Mouse (Mus musculus) heart, postnatal 25 days (tissue): Measurements from ENCODE around the gene Kcnq5. TPM values are rescaled to one million over a fixed set of nuclear protein-coding genes. Genes with fewer than 3 reads are reported as not detected.
A peak's percentile ranks its signal among the peaks of the same experiment; 100 is the strongest.

Experiments
- DNase-seq: peaks from one replicate; pipeline ENCODE4 v3.0.0; 2022; ENCODE audit warnings: low spot score
- intact Hi-C: fragments of 180-260 bp; cut with DNase I; formaldehyde crosslinking; loops from one replicate; pipeline ENCODE4 v1.15.1; 2025
- total RNA-seq, 2 experiments: library from RNA; stranded (reverse); gene quantifications; 2 replicates each; pipeline ENCODE4 v1.2.3; 2021

The Kcnq5 gene
- 1 to 10 TPM; 3.1 to 3.6 TPM for total RNA-seq

DNA sequence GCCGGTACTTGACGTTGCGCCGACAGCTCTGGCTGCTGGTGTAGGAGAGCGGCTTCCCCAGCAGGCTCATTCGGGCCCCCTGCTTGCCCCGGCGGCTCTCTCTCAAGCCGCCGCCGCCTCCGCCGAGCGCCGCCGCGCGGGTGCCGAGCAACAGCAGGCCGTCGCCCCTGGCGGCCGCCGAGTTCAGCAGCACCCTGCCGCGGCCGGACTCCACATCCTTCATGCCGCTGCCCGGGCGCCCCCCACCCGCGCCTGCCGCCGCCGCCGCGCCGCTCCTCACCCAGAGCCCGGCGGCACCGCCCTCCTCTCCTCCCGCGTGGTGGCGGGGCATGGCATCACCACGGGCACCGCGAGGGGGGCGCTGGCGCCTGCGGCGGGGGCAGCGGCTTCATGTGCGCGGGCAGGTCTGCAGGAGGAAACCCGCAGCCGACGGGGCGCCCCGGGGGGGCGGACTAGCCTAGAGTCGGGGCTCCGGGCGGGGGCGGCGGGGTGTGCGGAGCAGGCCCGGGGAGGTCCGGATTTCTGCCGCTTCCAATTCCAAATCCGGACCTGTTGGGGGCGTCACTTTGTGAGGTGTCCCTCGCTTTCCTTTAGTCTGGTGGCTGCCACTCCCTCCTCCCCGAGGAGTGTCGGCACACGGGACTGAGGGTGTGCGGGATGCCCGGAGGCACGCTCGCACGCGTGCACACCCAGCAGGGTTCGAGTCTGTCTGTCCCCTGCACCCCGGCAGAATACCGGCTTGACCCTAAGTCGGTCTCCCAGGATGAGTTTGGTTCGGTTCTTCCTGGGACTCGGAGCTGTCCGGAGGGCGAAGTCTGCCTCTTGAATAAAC is at the start of gene Kcnq5:
TSS of gene Kcnq5 (minus strand) at position 692 of the 832 bp plus-strand sequence.
- intact Hi-C loops, result loop anchor here (10.0 kb wide), 1 partner anchor 153 kb away; no protein-coding TSS in a partner anchor
- DNase-seq, result peak; percentile 7

- DNase-seq, result no peak
- intact Hi-C loops, result no loop called here
Observed at GRCm38 (mm10) chr1:21979755-21980154, 18.0 kb upstream of the Kcnq5 start.

DNA sequence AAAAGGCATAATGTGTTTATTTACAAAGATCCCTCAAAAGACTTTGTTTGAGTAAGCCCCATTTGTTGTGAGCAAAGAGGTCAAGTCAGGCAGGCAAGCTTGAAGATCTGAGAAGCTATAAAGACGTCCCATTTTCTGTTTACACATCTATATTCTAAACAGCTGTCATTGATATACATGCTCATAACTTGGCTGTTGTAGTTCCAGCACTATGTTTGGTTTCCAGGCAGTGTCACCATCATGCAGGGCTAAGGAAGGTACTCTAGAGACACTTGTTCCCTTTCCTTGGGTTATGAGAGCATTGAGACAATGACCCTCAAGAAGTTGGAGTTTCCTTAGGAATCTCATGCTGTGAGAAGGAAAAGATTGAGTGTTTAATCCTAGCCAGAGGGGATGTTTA is 17.6 kb upstream of the Kcnq5 start:
- intact Hi-C loops, result no loop called here
- no peak for DNase-seq

DNA sequence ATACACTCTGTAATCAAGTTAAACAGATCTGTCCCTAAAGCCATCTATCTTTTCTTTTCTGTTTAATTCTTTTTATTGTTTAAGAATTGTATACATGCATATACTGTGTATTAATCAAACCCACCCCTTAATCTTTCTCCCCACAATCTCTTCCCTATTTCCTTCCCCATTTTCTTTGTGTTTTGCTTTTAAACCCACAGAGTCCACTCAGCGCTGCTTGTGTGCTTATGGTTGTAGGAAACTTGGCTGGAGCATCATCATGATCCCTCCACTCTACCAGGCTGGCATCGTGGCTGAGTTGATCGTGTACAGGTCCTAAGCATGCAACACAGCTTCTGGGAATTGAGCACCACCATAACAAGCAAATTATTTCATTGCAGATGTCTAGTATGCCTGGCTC is 12.3 kb upstream of the Kcnq5 start:
- intact Hi-C loops, result no loop called here
- no peak for DNase-seq

DNA sequence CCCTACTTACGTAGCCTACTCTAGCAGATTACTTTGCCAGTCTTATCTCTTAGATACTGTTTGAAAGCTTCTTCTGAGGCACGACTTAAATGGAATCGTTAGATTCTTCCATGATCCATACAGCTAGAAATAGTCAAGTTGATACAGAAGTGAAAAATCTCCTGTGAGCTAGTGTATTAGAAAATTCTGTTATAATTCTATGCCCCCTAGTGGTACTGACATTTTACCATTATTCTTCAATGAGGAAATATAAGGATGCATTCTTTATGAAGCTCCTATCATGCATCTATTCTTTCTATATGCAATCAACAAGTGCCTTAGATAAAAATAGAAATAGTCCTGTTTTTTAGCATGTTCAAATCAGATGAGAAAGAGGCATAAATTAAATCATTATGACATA is 5.4 kb upstream of the Kcnq5 start:
- DNase-seq, result no peak
- intact Hi-C loops, result loop anchor here (2.0 to 10.0 kb wide), 5 partner anchors 148 to 556 kb away; no protein-coding TSS in a partner anchor

GRCm38 (mm10) chr1:21962896-21963864 is 1.4 kb upstream of the Kcnq5 start:
- no peak for DNase-seq
- intact Hi-C loops, result loop anchor here (10.0 kb wide), 1 partner anchor 152 kb away; no protein-coding TSS in a partner anchor

- no peak for DNase-seq
- intact Hi-C loops, result loop anchor here (10.0 kb wide), 1 partner anchor 153 kb away; no protein-coding TSS in a partner anchor
Observed at GRCm38 (mm10) chr1:21962083-21962471, 335 bp upstream of the Kcnq5 start.

DNA sequence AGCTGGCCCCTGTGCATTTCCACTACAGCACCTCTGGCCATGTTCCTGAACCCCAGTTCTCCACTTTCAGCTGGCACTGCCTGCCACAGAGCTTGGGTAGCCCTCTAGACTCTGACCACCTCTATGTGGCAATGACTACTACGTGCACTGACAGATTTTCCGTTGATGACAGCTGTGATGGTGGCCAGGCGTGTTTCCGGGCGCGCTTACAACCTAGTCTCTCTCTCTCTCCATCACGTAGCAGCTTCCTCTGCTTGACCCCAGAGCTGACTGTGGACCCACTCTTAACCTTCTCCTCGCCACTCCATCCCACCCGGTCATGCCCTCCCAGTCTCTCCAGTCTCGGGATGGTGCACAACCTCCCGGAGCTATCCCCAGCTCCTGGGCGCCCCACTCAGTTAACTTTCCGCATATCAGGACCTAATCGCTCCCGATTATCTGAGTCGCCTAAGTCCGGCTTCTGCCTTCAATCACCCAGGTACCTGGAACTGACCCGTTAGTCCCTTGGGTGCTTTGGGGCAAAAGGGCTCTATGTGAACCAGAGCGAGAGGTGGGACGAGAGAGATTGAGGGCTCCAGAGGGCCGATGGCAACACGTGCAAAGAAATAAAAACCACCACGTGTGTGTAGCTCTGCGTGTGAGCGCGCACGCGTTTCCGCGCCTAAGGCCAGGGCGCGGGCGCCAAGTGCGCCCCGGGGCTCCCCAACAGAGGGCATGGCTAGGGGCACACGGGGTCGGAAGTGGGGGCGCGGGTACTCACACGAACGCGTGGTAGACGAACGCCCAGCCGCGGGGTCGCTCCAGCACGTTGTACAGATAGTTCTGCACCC is 1.1 kb downstream of the Kcnq5 start:
- no peak for DNase-seq
- intact Hi-C loops, result loop anchor here (10.0 kb wide), 1 partner anchor 154 kb away; no protein-coding TSS in a partner anchor

DNA sequence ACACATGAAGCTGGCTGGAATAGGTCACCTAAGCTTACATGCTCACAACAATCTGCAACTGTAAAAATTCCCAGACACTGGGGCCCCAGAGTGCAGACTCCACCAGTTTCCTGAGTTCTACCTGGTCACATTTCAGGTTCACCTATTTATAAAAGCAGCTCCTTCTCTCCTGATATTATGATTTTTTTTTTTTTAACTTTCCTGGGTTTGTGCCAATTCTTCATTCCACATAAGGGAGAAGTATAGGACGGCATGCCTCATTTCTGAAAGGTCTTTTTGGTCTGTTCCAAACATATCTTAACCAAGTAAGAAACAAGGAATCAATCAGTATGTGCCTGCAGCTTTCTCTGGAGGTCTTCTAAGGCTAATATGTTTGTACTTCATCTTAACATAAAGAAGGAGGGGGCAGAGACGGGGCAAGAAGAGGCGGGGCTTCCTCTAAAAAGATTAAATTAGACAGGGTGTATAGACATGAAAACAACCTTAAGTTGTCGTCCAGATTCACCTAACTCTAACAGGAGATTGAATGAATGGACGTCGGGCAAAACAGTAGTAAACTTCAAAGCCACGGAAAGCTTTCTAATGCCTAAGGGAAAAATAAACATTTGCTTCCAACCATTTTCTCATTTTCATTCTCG is 2.0 kb downstream of the Kcnq5 start:
- intact Hi-C loops, result loop anchor here (10.0 kb wide), 1 partner anchor 155 kb away; no protein-coding TSS in a partner anchor
- no peak for DNase-seq

GRCm38 (mm10) chr1:21958013-21958412 is 3.7 kb downstream of the Kcnq5 start:
- intact Hi-C loops, result no loop called here
- no peak for DNase-seq

GRCm38 (mm10) chr1:21940831-21941230 is 20.9 kb downstream of the Kcnq5 start:
- no peak for DNase-seq
- intact Hi-C loops, result no loop called here

GRCm38 (mm10) chr1:21927182-21927581 is 34.6 kb downstream of the Kcnq5 start:
- intact Hi-C loops, result no loop called here
- no peak for DNase-seq

DNA sequence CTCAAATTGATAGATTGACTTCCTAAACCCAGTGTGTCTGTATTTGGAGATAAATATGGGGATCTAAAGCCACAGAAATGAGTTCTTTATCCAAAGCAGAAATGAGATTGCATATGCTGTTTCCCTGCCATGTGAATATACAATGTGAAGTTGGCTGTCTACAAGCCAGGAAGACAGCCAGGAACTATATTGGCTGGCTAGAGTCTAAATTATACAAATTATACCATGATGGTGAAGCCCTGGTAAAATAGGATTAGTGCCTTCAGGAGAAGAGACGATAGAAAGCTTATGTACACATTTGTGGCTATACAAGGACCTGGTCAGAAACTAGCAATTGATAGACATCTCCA is 38.5 kb downstream of the Kcnq5 start:
- intact Hi-C loops, result no loop called here
- no peak for DNase-seq

DNA sequence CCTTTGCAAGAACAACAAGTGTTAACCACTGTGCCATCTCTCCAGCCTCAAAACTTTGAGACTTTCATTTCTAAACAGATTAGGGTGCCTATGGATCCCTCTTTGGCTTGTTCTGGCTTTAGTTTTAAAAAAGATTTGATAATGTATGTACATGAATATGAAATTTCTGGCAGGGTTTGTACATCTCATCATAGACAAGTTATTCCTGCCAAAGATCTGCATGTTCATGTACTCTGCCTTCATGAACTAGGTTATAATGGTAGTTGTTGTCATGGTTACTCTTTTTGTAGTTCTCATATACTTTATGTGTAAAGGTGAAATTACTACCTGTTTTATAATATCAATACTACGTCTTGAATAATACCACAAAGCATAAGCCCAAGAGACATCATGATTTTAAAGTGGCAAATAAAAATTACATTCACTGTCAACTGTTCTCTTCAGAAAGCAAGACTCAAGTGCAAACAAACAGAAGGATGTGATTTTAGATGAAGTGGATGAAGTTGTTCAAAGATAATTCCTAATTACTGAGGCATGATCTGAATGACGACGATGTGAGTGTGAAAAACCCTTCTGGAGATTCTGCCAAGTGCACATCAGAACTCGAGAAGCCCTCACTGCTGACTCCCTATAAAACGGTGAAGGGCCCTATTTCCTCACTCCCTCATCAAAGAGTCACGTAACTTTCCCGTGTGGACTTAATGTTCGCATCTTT is 39.0 kb downstream of the Kcnq5 start:
- intact Hi-C loops, result no loop called here

DNA sequence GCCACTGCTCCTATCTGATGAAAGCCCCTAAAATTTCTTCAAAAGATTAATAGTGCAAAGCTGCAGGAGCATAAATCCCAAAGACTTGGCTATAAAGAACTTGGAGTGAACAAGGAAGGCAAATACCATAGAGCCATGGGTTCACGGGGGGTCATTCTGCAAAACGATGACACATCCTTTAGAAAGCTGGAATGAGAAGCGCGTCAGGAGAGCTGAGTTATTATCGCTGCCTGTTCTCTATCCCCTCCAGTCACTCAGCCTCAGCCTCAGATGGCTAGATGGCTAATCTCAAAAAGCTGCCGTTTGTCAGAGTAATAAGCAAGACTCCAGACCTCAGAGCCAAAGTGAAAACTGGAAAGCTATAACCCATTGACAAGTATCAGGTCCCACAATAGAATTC is 42.5 kb downstream of the Kcnq5 start:
- DNase-seq, result no peak
- intact Hi-C loops, result no loop called here

More for the DNA sequence above, 39.0 kb downstream of the Kcnq5 start:
- no peak for DNase-seq

DNA sequence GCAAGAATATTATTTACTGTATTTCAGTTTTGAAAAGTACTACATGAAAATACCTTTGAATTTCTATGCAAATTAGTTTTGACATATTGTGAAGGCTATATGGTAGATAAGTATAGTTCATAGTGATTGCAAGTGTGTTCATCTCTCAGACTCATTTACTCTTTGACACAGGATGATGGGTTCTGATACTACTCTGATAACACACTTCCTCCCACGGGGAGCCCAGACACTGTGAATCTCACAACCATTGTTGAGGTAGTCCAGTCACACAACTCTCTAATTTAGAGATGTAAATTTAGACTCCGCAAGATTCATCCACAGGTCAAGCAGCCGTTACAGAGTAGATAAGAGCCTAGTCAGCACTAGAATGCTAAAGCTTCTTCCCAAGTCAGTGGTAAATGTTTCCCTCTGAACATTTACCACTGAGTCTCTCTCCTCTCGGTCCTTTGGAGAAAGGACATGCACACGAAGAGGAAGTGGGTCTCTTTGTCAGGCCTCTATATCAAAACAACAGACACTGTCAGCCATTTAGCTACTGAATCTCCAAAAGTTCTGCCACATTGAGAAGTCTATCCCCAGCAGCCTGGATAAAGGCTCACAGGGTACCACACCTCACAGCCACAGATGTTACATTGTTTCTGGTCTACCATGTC is 65.5 kb downstream of the Kcnq5 start:
- intact Hi-C loops, result no loop called here
- no peak for DNase-seq

DNA sequence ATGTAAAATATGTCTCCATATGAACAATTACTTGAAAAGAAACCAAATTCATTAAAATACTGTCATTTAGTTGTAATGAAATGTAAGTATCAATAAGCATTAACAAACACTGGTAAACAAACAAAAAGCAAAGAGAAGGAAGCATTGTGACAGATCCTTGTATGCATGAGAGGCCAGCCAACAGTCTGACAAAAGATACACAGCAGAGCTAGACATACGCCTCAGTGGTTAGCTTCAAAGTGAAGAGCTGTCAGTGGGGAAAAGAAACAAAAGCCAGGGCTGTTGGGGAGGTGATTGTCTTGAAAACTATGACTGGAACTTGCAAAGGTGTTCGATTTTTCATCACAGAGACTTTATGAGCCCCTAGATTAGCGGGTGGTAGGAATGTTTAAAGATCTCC is 78.0 kb downstream of the Kcnq5 start:
- intact Hi-C loops, result no loop called here
- no peak for DNase-seq

DNA sequence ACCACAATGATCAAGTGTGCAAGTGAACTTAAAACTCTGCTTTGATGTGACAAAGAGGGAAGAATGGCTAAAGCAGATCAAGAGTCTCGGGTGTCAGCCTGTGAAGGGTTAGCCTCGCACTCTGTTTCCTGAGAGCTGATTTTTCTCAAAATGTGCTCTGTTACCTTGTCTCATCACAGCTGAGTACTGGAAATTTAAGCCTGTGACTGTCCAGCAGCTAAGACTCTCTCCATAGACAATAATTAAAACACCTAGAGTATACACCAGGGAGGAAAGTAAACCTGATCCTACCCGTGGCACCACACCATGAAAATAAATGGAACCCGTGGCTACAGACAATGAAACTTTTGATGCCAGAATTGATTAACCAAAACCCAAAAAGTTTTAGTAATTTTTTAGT is 90.9 kb downstream of the Kcnq5 start:
- DNase-seq, result no peak
- intact Hi-C loops, result no loop called here
